Mouse (Mus musculus) lung, adult 18-20 months (tissue): ENCODE data around the gene Smc1a.

Source experiments
- DNase-seq, 2 experiments: peaks; one replicate each; pipeline ENCODE4 v3.0.0; 2022; ENCODE audit warnings: mixed read lengths in 2 of 2

Gene Smc1a

GRCm38 (mm10) chrX:152016151-152017145, at the start of gene Smc1a, which contains the start of gene Ribc1:
TSS of gene Smc1a (plus strand) at chrX:152016428.
TSS of gene Ribc1 (minus strand) at chrX:152016295.
- peak; percentile 94 for DNase-seq

GRCm38 (mm10) chrX:151999006-151999710, 17.1 kb upstream of the Smc1a start:
- DNase-seq = no peak

DNA sequence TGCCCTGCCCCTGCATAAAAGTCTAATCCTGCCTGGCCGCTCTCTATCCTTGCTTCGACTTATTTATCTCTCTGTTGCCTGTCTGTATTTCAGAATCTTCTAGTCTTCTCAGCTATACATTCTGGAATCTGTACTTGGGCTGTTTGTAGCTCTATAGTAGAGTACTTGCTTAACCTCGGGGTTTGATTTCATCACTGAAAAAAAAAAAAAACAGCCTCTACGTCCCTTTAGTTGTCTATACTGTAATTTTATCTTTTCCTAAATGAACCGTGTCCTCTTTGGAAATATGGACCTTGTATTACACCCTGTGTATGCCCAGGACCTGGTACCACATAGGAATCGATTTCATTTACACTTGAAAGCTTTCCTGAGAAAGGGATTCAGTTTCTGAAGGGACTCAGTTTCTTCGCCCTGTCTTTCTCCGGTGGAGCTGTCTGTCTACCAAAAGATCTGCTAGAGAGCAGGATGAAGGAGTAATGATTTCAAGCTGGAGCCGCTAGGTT, 15.0 kb upstream of the Smc1a start:
- DNase-seq = no peak

GRCm38 (mm10) chrX:152001737-152002710, 14.2 kb upstream of the Smc1a start, which contains the start of gene Hsd17b10:
TSS of gene Hsd17b10 (plus strand) at chrX:152001845.
- DNase-seq = peak; percentile 88 to 90

DNA sequence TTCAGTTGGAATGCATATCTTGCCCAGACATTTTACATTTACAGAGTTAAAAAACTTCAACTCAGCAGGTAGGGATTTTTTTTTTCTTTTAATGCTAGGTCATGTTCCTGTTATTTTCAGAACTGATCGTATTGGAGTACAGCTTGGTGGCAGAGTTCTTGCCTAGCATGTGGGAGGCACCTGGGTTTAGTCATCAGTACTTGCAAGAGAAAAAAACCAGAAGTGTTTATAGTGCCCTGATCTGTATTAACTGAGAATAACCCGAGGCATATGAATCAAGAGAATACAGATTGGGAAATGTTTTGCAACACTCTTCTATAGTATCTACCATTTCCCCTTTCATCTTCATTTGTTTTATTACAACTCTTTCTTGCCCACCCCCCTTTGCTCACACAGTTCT, 13.4 kb upstream of the Smc1a start:
- DNase-seq = no peak

GRCm38 (mm10) chrX:152007863-152008262, 8.4 kb upstream of the Smc1a start:
- no peak for DNase-seq

- no peak for DNase-seq
Measured at GRCm38 (mm10) chrX:152015752-152016150, 477 bp upstream of the Smc1a start.

- no peak for DNase-seq
Measured at GRCm38 (mm10) chrX:152017186-152017585, 958 bp downstream of the Smc1a start.

- no peak for DNase-seq
Measured at GRCm38 (mm10) chrX:152019294-152019693, 3.1 kb downstream of the Smc1a start.

DNA sequence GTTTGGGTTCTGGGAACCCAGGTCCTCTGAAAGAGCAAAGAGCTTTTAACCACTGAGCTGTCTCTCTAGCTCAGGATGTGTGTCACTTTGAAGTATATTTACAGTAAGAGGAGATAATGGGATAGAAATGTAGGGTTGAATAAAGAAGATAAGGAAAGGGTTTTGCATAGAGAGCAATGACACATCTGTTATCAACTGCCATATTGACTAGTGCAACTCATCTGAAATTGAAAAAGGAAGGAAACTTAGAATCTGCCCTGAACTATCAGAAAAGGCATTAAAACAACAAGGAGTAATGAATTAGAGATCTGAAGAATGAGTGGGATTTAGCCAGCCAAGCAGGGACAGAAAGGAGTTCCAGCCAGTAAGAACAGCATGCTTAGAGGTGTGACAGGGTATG, 23.6 kb downstream of the Smc1a start:
- no peak for DNase-seq

- no peak for DNase-seq
Measured at GRCm38 (mm10) chrX:152047230-152047629, 31.0 kb downstream of the Smc1a start.

DNA sequence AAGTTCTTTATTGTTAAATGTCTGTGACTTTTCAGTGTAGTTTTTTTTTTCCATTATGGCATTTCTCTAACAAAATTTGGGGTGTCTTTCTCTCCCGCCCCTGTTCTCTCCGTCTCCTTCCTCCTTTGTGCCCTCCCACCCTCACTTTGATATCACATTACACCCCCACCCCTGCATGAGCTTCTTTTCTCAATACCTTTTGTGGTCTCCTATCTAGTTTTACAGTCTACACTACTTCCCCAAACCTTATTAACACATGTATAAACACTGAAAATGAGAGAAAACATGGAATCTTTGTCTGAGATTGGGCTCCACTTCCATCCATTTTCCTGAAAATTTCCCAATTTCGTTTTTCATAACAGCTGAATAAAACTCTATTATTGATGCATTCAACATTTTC, 36.3 kb downstream of the Smc1a start:
- DNase-seq = no peak

DNA sequence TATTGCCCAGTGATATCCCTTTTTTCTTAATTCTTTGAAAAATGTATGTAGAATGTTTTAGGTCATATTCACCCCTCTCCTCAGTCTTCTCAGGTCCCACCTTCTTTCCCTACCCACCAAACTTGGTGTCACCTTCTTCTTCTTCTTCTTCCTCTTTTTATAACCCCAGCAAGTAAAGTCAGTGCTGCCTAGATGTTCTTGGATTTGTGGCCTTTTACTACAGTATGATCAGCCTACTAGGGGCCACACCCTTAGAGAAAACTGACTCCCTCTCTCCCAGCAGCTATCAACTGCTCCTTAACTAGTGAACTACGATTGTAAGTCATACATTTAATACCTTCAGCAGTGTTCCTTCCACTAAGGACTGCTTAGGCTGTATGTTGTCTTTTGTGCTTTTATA, 37.9 kb downstream of the Smc1a start:
- no peak for DNase-seq

DNA sequence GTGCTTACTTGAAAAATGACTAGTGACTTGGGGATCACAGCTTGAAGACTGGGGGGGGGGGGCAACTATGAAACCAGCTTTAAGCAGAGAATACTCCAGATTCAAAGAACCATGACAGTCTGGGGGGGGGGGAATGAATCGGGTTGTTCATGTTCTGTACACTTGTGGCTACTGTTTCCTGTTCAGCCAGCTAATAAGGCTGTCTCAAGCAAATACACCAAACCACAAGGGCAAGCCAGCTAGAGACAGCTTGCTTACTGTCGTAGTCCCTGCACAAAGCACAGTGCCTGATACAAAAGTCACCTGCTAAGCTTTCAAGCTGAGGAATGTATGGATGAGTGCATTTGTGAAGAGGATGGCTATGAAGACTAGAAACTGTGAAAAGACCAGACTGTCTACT, 49.4 kb downstream of the Smc1a start:
- no peak for DNase-seq

GRCm38 (mm10) chrX:152067789-152068188, 51.6 kb downstream of the Smc1a start:
- DNase-seq = no peak

DNA sequence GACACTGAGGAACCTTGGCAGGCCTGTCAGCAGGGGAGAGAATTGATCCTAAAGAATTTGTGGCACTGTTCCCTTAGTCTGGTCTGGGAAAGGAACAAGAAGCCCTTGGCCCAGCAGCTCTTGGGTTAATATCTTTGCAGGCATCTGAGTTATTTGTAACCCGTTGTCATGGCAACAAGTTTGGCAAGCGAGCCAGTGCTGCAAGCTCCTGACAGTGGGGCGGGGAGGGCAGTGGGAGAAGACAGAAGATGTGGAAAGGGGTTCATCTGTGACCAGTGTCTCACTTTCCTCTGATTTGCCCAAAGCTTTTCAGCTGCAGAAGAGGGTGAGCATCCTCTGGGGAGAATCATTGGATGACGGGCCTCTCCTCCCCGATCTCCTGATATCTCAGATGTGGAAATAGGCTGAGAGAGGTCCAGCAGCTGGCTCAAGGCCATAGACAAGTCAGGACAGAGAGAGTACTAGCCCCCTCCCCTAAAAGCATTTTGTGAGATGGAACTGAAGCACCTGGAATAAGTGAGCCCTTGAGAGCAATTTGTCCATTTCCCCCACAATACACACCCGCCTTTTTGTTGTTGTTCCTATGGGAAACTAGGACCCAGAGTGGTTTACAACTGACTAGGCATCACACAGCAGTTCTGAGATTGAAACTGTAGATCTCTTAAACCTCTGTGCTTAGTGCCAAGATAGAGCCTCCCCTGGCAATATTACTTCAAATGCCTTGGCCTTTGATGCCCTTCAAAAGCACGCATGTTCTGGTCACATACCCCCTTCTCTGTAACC, 73.8 kb downstream of the Smc1a start:
- peak in 1 of 2 experiments; percentile 2 for DNase-seq

- DNase-seq = no peak
Measured at GRCm38 (mm10) chrX:152097572-152097971, 81.3 kb downstream of the Smc1a start.
